Mouse (Mus musculus): ENCODE results near the gene Osm.

The Osm gene

DNA sequence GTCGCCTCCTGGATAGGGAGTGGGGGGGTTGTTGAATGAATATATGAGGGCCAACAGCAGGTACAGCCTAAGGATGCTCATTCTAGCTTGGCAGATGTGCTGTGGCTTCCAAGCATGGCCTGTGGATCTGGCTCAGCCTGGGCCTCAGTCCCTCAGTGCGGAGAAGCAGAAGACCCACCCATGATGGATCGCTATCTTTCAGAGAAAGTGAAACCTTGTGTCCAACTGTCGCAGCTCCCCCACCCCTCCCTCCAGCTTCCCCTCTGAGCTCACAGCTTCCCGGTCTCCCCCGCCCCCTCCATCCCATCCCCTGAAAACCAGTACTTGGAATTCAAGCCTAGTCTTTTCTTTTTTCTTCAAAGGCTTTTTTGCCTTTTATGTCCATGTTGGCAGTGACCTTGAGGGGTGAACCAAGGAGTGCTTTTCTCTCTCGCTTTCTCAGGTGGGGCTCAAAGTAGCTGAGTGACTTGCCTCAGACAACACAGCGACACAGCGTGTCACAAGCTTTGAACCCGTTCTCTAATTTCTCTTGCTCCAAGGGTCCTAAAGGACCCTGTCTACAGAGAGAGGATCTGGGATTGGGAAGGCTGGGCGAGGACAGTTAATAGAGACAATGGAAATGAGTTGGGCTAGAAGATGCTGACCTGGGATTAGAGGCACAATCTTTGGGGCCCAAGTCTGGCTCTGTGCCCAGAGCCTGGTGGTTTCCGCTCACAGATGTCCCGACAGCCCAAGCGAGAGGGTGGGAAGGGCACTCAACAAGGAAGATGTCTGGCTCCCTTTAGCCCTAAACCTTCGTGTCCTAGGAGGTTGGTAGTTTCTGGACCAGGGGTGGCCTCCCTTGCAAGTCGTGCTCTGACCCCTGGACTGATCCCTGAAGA lies at the start of gene Osm:
TSS of gene Osm (plus strand) at position 756 of the 881 bp plus-strand sequence.
- no peak for DNase-seq (ENCODE audit: low read depth, low spot score)

DNA sequence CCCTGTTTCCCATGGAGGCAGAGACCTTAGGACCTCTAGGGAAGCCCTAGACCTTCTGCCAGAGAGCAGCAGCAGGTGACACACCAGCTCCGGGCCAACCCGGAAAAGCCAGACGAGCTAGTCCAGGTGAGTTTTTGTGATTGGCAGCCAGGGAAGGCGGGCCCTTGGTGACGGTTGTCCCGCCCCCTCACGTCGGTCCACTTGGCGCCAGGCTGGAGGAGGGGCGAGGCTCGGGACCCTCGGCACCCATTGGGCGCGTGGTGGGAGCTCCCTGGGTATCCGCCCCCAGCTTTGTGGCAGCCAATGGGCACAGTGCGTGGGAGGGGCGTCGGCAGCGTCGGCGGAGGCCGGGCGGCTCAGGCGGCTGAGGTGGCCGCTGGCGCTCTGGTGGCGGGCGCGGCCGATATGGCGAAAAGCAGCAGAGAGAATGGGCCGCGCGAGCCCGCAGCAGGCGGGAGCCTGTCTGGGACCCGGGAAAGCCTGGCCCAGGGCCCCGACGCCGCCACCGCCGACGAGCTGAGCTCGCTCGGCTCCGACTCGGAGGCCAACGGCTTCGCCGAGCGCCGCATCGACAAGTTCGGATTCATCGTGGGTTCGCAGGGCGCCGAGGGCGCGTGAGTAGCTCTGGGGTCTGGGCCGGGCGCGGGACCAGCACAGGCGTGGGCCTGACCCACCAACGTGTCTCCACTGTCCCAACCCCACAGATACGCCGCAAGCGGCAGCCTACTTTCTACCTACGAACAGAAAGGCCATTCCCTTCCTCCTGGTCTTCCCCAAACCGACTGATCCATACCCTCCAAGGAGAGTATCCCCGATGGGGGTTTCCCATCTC lies 49.5 kb upstream of the Osm start, which contains the start of gene Tbc1d10a:
TSS of gene Tbc1d10a (plus strand) at position 304 of the 832 bp plus-strand sequence.
- peak; percentile 95 for DNase-seq (ENCODE audit: low read depth, low spot score)

DNA sequence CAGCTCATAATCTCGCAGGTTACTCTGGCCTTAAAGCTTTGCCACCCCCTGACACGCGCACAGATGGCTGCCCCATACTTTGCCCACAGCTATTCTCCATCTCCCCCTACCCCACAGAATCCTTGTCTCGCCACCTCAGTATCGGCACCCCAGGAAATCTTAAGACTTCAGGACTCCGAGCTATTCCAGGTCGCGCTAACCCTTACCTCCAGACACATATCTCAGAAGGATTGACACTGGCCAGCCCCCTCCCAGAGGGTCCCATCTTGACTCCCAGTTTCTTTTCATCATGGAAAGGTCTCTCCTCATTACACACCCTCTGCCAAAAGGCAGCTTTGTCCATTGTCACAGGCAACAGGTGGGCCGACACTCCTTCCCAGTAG lies 48.9 kb upstream of the Osm start:
- no peak for DNase-seq (ENCODE audit: low read depth, low spot score)

DNA sequence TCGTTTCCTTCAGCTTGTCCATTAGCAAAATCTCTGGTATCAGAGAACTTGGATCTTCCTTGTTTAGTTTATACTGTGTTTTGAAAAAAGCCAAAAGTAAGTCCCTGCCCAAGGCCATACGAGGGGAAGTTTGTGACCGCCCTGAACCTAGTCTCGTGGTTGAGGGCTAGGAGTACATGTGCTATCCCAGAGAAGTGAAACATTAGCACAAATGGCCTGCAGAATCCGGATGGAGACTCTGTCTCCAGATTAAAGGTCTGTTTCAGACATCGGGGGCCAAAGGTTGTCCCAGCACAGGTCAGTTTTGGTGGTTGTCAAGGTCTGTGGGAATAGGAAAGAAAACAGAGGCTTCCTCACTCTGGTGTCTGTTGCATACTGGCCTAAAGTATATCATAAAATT lies 47.0 kb upstream of the Osm start:
- DNase-seq (ENCODE audit: low read depth, low spot score), result no peak

DNA sequence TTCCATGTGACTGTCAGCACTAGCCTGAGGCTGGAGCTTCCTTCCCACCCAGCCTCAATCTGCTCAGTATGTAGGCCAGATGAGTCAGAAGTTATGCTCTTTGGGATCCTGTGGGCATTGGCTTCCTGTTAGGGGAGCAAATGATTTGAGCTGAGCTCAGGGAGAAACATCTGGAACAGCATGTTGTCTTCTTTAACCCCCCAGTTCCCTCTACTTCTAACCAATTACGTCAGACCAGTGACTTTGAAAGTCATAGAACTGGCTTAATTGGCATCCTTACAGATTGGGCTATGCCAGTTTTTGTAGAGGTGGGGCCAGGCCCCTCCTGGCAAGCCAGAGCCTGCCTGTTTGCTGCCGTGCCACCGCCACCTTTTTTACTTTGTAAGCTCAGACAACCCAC lies 45.5 kb upstream of the Osm start:
- no peak for DNase-seq (ENCODE audit: low read depth, low spot score)

DNA sequence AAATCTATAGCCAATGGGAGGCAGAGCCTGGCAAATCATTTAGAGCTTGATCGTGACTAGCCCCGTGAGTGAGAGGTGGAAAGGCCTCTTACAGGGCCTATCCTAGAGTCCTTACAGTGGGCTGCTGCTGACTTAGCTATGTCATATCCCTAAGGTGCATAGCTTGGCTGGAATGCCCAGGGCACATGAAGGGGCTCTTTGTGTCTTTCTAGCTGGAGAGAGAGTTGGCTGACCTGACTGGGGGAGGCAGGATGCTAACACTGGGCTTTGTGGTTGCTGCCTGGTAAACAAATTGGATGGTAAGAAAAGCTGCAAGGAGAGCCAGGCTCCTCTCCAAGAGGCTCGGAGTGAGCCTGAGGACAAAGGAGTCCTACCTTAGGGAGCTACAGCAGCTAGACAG lies 43.5 kb upstream of the Osm start:
- no peak for DNase-seq (ENCODE audit: low read depth, low spot score)

DNA sequence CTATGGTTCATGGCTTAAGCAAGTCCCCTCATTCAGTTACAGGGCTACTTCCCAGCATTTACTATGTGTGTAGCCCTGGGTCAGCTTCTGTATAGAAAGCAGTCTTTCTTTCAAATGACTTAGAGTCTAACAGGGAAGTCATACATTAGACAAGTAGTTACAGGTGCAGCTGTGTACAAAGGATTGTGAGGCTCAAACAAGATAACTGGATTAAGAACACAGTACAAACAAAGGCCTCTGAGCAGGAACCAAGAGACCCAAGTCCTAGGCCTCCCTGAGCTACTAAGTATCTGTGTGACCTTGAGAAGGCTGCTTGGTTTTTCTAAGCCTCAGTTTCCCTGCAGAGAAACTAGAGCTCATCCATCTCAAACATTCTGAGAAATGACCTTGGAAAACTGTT lies 42.8 kb upstream of the Osm start:
- DNase-seq (ENCODE audit: low read depth, low spot score), result no peak

DNA sequence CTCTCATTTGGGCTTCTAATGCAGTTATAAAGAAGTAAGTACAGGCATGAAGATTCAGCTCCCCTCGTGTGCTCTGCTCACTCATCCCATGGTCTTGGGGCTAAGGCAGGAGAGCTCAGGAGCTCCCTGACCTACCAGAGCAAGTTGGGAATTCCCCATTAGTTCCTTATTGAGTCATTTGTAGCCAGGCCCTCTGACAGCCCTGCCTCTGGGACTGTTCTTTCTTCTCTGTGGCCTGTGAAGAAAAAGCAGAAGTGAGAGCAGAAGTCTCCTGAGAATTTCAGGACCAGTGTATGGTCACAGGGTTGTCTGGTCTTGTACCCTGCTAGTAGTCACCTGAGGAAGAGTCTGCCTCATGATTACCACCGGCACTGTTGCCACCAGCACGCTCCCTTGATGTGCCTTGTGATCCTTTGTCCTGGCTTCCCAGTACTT lies 40.6 kb upstream of the Osm start:
- no peak for DNase-seq (ENCODE audit: low read depth, low spot score)

DNA sequence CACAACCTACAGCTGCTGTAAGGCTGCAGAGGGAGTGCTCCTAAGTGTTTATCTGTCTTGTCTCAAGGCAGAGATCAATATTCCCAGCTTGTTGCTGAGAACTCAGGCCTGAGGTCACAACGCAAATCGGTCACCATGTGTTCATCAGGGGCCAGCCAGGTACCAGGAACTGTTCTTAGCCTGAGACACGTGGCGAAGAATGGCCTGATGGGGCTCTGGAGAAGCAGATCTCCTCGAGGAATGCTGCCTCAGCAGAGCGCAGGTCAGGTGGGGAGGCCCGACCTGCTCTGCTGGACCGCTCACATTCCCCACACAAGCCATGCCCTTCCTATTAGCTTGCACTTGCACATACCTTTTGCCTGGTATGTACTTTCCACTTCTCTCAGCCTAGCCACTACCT lies 39.6 kb upstream of the Osm start:
- DNase-seq (ENCODE audit: low read depth, low spot score), result no peak

DNA sequence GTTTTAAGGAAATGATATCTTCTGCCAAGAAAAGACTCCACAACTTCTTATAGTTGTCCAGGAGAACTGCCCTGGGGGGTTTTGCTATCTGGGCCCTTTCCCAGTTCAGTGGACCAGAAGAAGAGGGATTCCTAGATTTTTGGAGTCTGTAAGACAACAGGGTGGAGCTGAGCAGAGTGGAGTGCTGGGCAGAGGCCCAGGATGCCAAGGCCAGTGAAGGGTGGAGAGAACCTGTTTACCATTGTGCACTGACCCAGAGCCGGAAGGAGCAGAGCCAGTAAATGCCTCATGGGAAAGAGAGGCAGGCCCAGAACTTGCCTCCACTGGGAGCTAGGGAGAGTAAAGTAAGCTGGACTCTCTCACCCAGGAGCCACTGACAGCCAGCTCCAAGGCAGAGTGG lies 38.5 kb upstream of the Osm start:
- DNase-seq (ENCODE audit: low read depth, low spot score), result no peak

DNA sequence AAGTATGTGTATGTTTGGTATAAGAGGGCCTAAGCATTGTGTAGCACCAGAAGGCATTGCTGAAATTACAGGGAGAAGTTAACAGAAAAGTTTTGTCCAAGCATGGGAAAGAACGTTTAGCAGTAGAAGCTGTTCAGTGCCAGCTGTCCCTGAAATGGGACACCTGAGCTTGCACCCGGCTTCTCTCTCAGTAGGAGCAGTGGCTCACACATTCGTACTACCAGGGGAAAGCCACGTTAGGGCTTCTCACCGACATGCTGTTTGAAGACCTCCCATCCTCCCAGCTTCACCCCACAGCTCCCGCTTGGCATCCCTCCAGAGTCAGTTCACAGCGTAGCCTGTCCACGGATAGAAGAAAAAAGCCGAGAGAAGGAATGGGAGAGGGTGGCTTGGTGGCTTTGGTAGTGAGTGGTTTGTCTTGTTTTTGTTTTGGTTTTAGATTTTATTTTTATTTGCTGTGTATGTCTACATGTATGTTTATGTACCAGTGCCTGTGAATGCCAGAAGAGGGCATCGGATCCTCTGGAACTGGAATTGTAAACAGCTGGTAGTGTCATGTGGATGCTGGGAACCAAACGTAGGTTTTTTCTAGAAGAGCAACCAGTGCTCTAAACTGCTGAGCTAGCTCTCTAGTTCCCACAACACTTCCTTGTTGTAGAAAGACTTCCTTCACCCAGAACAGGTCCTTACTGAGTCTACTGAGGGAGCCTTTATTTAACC lies 34.1 kb upstream of the Osm start:
- no peak for DNase-seq (ENCODE audit: low read depth, low spot score)

DNA sequence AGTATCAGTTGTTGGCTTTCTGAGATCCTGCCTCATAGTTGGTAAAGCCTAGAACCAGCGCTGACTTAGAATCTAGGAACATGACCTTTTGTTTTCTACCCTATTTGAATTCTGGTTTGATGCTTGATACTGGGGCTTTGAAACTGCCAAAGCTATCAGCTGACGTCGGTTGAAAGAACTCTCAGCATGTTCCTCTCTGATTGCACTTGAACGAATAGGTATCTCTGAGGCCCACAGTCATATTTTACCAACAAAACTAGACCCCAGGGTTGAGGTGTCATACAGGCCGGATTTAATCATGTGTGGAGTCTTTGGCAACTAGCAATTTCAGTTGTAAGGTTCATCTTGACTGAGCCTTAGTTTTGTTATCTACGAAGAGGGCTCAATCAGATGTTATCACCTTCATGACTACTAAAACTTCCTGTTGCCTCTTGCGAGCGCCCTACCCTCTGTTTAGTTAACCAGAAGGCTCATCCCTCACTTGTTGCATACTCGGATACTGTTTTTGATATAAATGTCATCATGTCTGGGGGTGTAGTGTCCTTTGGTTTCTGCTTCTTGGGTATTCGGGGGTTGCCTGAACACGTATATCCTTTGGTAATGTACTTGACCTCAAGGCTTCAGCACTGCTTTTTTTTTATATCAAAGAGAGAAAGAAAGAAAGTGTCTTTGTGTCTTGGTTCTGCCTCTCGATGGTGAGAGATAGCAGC lies 33.1 kb upstream of the Osm start:
- DNase-seq (ENCODE audit: low read depth, low spot score), result no peak

DNA sequence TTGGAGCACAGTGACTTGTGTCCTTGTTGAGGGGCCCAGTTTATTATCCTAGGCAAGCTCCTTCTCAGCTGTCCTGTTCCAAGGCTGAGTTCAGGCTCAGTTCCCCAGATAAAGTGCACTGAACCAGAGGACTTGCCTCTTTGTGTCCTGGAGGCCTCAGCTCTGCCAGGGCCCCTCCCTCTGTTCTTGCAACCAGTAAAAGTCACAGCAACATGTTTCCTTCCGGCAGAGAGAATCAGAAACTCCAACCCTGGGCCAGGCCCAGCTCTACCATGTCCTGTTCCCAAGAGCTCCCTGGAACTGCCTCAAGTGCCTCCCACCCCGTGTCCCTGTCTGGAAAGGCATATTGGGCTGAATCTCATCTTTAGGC lies 32.5 kb upstream of the Osm start:
- no peak for DNase-seq (ENCODE audit: low read depth, low spot score)

DNA sequence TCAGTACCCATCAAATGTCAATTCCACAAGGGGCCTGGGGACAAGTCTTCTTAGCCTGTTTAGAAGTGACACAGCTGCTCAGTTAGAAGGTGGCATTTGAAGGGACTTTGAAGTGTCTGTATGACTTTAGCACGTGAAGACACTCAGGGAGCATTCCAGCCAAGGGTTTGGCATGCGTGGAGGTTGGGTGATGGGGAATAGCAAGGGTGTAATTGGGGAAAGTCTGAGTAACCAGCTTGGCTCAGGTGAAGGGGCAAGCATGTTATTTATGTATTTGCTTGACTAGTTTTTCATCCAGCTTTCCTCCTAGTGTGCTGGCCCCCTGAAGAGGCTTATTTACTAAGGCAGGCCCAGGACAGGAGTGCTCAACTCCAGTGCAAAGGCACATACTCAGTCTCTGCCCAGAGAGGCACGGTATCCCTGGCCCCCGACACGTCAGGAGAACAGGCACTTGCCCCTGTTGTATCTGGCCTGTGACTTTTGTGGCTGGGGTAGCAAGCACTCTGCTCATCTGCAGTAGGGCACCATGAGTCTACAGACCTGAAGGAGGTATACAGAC lies 31.0 kb upstream of the Osm start:
- DNase-seq (ENCODE audit: low read depth, low spot score), result no peak

DNA sequence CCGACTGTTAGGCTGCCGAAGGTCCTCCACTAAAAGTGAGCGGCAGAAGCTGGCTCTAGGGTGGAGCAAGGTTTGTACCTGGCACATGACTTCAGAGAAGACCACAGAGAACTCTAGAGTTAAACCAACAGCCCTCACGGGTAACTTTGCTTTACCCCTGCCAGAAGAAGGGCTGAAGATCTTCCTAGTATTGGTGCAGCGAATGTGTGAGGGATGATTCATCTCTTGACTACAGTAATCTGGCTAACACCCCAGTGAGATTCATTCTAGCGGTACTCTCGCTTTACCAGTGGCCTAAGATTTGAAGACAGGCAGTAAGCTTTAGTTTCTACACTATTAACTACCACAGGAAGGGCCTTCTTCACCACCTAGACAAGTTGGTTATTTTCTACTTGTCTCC lies 30.3 kb upstream of the Osm start:
- no peak for DNase-seq (ENCODE audit: low read depth, low spot score)

DNA sequence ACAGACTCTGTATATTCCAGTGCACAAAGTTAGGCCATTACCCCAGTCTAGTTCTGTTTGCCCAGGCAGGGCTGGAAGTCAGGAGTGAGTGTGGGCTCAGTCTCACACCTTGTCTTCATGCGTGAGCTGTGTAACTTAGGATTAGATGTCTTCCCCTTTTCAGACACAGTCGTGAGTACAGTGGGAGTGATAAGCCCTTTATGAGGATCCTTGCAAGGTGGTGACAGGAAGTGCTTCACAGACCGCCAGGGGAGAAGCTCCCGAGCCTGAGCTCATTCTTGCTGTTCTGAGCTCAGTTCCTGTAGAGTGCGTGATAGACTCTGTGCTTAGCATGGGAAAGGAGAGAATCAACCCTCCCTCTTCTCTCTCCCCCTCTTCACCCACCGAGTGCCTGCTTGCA lies 29.7 kb upstream of the Osm start:
- DNase-seq (ENCODE audit: low read depth, low spot score), result no peak

DNA sequence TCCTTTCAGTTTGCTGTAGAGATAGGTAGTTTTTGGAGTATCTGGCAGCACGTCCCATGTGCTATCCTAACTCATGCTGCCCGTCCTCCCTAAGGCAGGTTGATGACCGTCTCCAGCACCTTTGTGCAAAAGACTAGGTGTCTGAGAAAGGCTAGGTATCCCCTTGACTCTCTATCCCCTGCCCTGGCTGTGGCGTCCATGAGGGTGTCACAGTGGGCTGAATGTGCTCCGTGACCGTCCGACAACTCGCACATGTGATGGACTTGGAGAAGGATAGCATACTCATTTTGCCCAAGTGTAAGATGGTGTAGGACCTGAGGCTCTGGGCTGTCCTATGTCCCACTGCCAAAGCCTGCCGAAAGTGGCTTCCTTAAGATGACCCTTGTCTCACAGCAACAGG lies 28.6 kb upstream of the Osm start:
- DNase-seq (ENCODE audit: low read depth, low spot score), result no peak

DNA sequence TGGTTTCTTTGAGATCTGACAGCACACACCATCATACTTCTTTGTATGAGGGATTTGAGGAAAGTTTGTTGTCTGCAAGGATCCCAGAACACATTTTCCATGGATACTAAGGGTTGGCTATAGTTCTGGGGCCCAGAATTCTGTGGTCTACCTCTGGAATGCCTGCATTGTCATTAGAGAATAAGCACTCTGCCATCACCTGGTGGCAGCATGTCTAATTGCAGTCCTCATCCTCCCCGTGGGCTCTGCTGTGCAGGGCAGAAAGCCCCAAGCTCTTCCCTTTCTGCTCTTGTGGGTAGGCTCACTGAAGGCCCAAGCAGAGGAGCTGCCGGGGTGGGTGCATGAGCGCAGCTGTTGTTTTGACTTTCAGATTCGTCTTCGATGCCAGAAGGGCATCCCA lies 26.7 kb upstream of the Osm start:
- no peak for DNase-seq (ENCODE audit: low read depth, low spot score)

DNA sequence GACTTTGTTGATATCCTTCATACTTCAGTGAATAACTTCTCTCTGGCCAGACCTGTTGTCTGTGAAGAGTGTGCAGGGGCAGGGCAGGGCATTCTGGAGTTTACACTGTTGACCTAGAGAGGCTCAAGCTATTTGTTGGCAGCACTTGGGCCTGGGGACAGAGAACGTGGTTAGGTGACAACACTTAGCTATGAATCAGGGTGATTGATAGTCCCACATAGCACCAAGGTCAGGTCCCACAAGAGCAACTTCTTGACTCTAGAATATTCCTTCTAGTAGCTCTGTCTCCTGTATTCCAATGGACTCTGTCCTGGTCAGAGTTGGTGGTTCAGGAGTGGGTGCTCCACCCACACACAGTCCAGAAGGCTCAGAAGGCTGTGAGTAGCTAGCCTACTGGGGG lies 25.4 kb upstream of the Osm start:
- DNase-seq (ENCODE audit: low read depth, low spot score), result no peak

DNA sequence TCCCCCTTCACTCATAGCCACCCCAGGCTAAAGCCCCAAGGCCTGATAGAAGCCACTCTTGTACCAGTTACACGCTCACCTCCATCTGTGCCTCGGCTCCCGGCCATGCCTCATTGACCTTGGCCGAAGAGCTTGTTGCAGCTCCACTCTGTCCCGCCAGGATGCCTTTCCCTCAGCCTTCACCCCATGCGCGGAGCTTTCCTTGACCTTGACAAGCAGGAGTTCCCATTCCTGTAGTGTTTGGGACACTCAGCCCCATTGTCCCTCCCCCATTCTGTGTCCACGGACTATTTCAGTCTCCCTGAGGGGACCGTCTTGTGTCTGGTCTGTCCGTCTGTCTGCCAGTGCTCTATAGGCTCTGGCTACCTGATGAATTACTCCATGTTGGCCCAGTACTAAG lies 23.1 kb upstream of the Osm start:
- DNase-seq (ENCODE audit: low read depth, low spot score), result no peak

DNA sequence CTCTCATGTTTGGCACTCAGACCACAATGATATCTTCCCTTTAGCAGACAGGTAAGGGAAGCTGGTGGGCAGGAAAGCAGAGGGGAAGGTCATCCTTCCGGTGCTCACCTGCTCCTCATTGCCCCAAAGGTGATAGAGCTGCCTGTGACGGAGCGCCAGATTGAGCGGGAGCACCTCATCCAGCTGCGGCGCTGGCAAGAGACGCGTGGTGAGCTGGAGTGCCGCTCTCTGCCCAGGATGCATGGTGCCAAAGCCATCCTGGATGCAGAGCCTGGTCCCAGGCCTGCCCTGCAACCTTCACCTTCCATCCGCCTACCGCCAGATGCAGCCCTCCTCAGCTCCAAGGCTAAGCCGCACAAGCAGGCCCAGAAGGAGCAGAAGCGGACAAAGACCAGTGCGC lies 21.6 kb upstream of the Osm start:
- DNase-seq (ENCODE audit: low read depth, low spot score), result no peak
